Mouse (Mus musculus) testis, adult 2 months (tissue): ENCODE data around the gene Zfp362. TPM values are rescaled to one million over a fixed set of nuclear protein-coding genes. Genes with fewer than 3 reads are reported as not detected.

ENCODE experiments used
- H3K27ac ChIP-seq: fragments of 200-500 bp; 2 replicates; pipeline ENCODE4 v1.5.1; 2012; ENCODE audit warnings: low read depth, low read length; ENCODE audit not compliant: control insufficient read depth, insufficient read depth
- H3K27me3 ChIP-seq: fragments of 200-500 bp; 2 replicates; pipeline ENCODE4 v1.6.1; 2012; ENCODE audit warnings: mild to moderate bottlenecking, low read length, moderate library complexity; ENCODE audit not compliant: control insufficient read depth, insufficient read depth
- H3K36me3 ChIP-seq: fragments of 200-500 bp; 2 replicates; pipeline ENCODE4 v1.6.1; 2012; ENCODE audit warnings: mild to moderate bottlenecking, low read length; ENCODE audit not compliant: control insufficient read depth, insufficient read depth
- H3K4me1 ChIP-seq: fragments of 200-500 bp; 2 replicates; pipeline ENCODE4 v1.6.1; 2012; ENCODE audit warnings: low read length; ENCODE audit not compliant: control insufficient read depth, insufficient read depth
- H3K4me3 ChIP-seq: fragments of 200-500 bp; 2 replicates; pipeline ENCODE4 v1.5.1; 2012; ENCODE audit warnings: low read depth, mild to moderate bottlenecking, low read length, moderate library complexity, mixed read lengths; ENCODE audit not compliant: control insufficient read depth
- CTCF ChIP-seq: fragments of 200-500 bp; IDR thresholded peaks from 2 replicates; pipeline ENCODE4 v1.5.1; 2012; ENCODE audit warnings: low read depth, mild to moderate bottlenecking, inconsistent platforms, low read length, moderate library complexity; ENCODE audit not compliant: control insufficient read depth, insufficient read depth, insufficient replicate concordance
- POLR2A ChIP-seq: fragments of 200-500 bp; IDR thresholded peaks from 2 replicates; pipeline ENCODE4 v1.6.1; 2012; ENCODE audit warnings: low read depth, mild to moderate bottlenecking, inconsistent platforms, low read length, moderate library complexity; ENCODE audit not compliant: control insufficient read depth
- polyA plus RNA-seq: library from polyadenylated mRNA; depleted of rRNA; stranded (reverse); fragments of >200 nt; gene quantifications from 2 replicates; pipeline ENCODE4 v1.2.3, GENCODE M21; 2012

Gene Zfp362
- polyA plus RNA-seq, 1 experiment, result 16.0 TPM

GRCm38 (mm10) chr4:128742379-128742970 is 63.4 kb downstream of the Zfp362 start:
- peaks cover 7% of the 10 kb centered on the region; the same call in 1 of the 2 replicates for H3K36me3 ChIP-seq
- no peak overlapping the region; the same call in 1 of the 2 replicates for H3K27ac ChIP-seq
- H3K4me3 ChIP-seq, result no peak overlapping the region
- TF ChIP-seq CTCF (no peak), POLR2A (no peak)
- no peaks in the 10 kb centered on the region for H3K4me1 ChIP-seq
- no peaks in the 10 kb centered on the region for H3K27me3 ChIP-seq

- Histone ChIP-seq H3K27me3 (no peaks in the 10 kb centered on the region), H3K36me3 (peaks cover 5% of the 10 kb centered on the region; the same call in 1 of the 2 replicates), H3K4me3 (no peak overlapping the region), H3K4me1 (no peaks in the 10 kb centered on the region), H3K27ac (no peak overlapping the region)
- no peak for TF ChIP-seq CTCF
- no peak for TF ChIP-seq POLR2A
Observed at GRCm38 (mm10) chr4:128741906-128742305, 63.9 kb downstream of the Zfp362 start.

GRCm38 (mm10) chr4:128740878-128741277 is 65.0 kb downstream of the Zfp362 start:
- Histone ChIP-seq H3K27me3 (no peaks in the 10 kb centered on the region), H3K27ac (no peak overlapping the region), H3K36me3 (peaks cover 2% of the 10 kb centered on the region; the same call in 1 of the 2 replicates), H3K4me1 (no peaks in the 10 kb centered on the region), H3K4me3 (no peak overlapping the region)
- no peak for TF ChIP-seq CTCF
- no peak for TF ChIP-seq POLR2A

GRCm38 (mm10) chr4:128737825-128738610 is 67.8 kb downstream of the Zfp362 start:
- TF ChIP-seq POLR2A, result no peak
- no peak for TF ChIP-seq CTCF
- Histone ChIP-seq H3K4me1 (peaks cover 6% of the 10 kb centered on the region), H3K27ac (no peak overlapping the region), H3K36me3 (0 out of 2 replicates have a peak, but pooled peaks cover 2% of the 10 kb centered on the region), H3K4me3 (no peak overlapping the region), H3K27me3 (no peaks in the 10 kb centered on the region)

- Histone ChIP-seq H3K36me3 (no peaks in the 10 kb centered on the region), H3K4me3 (no peak overlapping the region), H3K4me1 (peaks cover 6% of the 10 kb centered on the region), H3K27ac (no peak overlapping the region), H3K27me3 (no peaks in the 10 kb centered on the region)
- TF ChIP-seq CTCF (no peak), POLR2A (no peak)
Observed at GRCm38 (mm10) chr4:128737137-128737589, 68.7 kb downstream of the Zfp362 start.

- Histone ChIP-seq H3K36me3 (no peaks in the 10 kb centered on the region), H3K27ac (no peak overlapping the region), H3K27me3 (no peaks in the 10 kb centered on the region), H3K4me1 (peaks cover 6% of the 10 kb centered on the region), H3K4me3 (no peak overlapping the region)
- TF ChIP-seq CTCF (no peak), POLR2A (no peak)
Observed at GRCm38 (mm10) chr4:128734721-128735671, 70.8 kb downstream of the Zfp362 start.
